Mouse (Mus musculus): ENCODE data around the gene C2cd6. TPM values are rescaled to one million over a fixed set of nuclear protein-coding genes. Genes with fewer than 3 reads are reported as not detected.

Gene C2cd6
- not detected for polyA plus RNA-seq (2017; shearing (Covaris generic))

GRCm38 (mm10) chr1:59094705-59095104 lies at the start of gene C2cd6:
TSS of gene C2cd6 (minus strand) at chr1:59094900.

GRCm38 (mm10) chr1:59119720-59120457 lies 25.2 kb upstream of the C2cd6 start, which contains the start of gene Tmem237:
TSS of gene Tmem237 (minus strand) at chr1:59120408.

Other genes with a start within 250 kb of the C2cd6 start
- 43.6 TPM for gene Trak2, start 121.5 kb downstream of the C2cd6 start, polyA plus RNA-seq (2017; shearing (Covaris generic))
- gene Stradb, start 121.4 kb downstream of the C2cd6 start, polyA plus RNA-seq (2017; shearing (Covaris generic)): 20.6 TPM
- gene Tmem237, start 25.5 kb upstream of the C2cd6 start, polyA plus RNA-seq (2017; shearing (Covaris generic)): 3.2 TPM
- not detected for gene Mpp4, start 68.5 kb upstream of the C2cd6 start, polyA plus RNA-seq (2017; shearing (Covaris generic))
- gene Als2, start 142.3 kb upstream of the C2cd6 start, polyA plus RNA-seq (2017; shearing (Covaris generic)): 10.4 TPM
- not detected for gene Cdk15, start 162.0 kb upstream of the C2cd6 start, polyA plus RNA-seq (2017; shearing (Covaris generic))

All from naive thymus-derived CD4-positive, alpha-beta T cell, adult 5 months (primary cell).